Mouse (Mus musculus) spleen, postnatal 10 days (tissue): Measurements from ENCODE around the gene Taar8a.
"Not testable (repeated sequence)": the region's sequence is repeated elsewhere in the genome, so short reads cannot be mapped to it uniquely, and the experiment has no call there.

ENCODE experiments used
- DNase-seq, 2 experiments: peaks; one replicate each; pipeline ENCODE4 v3.0.0; 2021 to 2022; ENCODE audit warnings: low spot score in 2 of 2

Gene Taar8a

GRCm38 (mm10) chr10:24076200-24076599 lies at the start of gene Taar8a:
Taar8a (plus strand) TSS chr10:24076500.
- not testable (repeated sequence) for DNase-seq

DNA sequence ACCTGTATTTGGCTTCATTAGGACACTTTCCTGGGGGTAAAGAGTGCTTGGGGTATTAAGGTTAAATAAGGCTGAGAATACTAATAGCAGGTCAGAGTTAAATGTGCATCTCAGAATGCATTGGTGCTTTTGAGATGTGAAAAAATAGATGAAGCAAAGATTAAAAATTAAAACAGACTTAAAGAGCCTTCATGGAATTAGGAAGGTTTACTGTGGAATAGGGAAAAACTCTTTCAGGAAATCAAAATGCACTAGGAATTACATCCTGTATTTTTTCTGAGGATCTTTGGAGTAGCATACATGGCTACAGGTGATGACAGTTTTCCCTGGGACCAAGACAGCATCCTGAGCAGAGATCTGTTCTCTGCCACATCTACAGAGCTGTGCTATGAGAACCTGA lies 49.4 kb upstream of the Taar8a start, which contains the start of gene Taar7d:
Gene Taar7d, plus strand, starts transcription at position 301 of the 400 bp plus-strand sequence.
- DNase-seq = no peak

- DNase-seq = no peak
Measured at GRCm38 (mm10) chr10:24031347-24031746, 45.0 kb upstream of the Taar8a start.

- DNase-seq = no peak
Measured at GRCm38 (mm10) chr10:24037314-24037713, 39.0 kb upstream of the Taar8a start, which contains the start of gene Taar7e. Taar7e (plus strand) TSS chr10:24037614.

DNA sequence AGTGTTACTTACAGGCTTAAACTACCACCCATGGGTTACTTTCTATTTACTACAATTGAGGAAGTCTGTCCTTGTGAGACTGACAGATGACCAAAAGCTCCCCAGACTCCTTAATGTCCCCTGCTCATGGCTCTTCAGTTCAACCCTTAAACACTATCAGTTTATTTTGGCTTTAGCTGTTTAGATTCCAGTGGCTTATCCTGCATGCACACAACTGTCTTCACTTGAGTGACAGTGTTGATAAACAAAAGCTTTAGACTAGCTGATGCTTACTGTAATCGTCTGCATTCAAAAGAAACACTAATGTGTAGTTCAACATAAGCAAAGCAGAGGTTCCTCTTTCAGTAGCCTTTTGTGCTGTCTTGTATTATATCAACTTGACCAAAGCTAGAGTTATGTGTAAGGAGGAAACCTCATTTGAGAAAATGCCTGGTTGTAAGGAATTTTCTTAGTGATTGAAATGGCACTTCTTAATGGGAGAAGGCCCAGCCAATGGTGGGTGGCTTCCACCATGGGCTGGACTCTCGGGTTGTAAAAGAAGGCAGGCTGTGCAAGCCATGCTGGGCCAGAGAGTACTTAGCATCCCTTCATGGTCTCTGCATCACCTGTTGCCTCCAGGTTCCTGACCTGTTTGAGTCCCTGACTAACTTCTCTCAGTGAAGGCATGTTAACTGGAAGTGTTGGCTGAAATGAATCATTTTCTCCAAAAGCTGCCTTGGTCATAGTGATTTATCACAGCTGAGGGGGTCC lies 36.0 kb upstream of the Taar8a start:
- DNase-seq = no peak

- DNase-seq = no peak
Measured at GRCm38 (mm10) chr10:24049210-24049609, 27.1 kb upstream of the Taar8a start, which contains the start of gene Taar7f. Taar7f (plus strand) TSS chr10:24049510.

- DNase-seq = no peak
Measured at GRCm38 (mm10) chr10:24052039-24052438, 24.3 kb upstream of the Taar8a start.

DNA sequence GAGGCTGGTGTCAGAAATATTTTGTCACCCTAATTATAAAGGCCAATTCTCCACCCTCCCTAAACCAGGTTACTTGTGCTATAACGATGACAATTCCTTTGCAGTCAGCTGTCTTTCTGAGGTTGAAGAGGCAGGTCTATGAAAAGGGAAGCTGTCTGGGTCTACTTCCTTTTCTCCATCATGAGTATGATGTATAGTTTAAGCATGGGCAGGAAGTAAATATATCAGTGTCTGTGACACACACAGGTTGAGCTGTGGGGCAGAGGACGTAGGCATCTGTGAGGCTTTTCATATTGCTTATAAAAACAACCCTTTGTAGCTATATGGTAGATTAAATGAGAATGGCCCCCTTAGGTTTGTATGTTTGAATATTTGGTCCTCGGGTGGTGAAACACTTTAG lies 17.3 kb upstream of the Taar8a start:
- DNase-seq = no peak

DNA sequence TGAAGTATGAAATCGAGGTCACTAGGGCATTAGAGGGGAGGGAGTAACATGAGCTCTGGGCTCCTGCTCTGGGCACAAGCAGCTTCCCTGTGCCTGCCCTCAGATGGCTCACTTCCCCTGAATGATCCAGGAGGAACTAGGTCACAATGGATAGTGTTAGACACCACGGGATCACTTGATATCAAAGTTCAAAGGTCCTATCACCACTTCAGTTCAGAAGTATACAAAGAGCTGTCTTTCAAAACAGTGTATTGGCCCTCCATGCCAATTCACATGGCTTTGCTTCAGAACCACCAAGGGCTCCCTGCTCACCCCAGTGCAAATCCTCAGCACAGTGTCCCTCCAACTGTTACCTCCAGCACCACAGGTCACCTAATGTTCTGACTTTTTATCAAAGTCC lies 1.5 kb upstream of the Taar8a start:
- not testable (repeated sequence) for DNase-seq

- DNase-seq = peak in 1 of 2 experiments; percentile 53
Measured at GRCm38 (mm10) chr10:24080166-24080565, 3.9 kb downstream of the Taar8a start.

DNA sequence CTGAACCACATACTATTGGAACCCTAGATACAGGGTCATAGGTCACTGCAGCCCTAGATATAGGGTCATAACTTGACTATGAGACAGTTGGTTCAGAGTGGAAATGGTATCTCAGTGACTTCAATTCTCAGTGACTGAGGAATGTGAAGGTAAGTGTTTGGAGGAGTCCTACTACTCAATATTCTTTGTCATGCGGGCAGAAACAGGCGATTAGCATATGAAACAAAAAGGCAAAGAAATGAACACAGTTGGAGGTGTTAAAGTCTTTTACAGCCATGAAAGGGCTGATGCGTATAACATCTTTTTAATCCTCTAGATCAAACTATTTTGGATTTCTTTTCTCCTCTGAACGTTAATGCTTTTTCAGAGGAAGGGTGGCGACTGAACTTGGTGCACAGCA lies 9.6 kb downstream of the Taar8a start:
- no peak for DNase-seq

GRCm38 (mm10) chr10:24086555-24086954 lies 10.3 kb downstream of the Taar8a start:
- DNase-seq = no peak

DNA sequence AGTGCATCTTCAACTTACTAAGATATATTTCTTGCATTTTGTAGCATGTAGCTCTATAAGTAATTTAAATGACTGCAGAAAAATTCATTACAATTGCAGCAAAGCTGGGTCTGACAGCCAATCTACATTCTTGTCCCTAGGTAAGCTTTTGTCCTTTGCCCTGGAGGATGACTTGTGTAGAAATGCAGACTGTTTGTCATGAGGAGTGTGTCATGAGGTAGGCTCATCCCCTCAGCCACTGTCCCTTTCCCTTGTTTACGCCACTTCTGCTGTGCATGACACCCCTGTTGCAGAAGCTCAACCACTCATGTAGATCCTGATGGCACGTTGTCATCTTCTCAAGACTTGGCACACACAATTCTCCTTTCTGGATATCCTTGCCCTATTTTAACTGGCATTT lies 10.9 kb downstream of the Taar8a start:
- no peak for DNase-seq

DNA sequence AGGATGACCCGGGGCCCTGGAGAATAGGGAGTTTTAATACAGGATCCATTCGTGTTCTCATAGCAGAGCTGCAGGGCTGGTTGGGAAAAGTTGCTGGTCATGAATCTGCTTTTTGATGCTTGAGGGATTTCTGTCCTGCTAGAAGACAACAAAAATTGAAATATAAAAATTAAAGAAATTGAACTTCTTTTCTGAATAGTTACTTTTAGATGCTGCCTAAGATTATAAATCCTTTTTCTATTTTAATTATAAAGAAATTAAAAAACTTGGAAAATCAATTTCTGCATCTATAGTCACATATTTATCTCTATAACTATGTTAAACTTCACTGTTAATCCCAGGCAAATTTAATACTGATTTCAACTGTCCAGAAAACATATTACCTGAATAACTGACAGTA lies 15.9 kb downstream of the Taar8a start, which contains the start of gene Taar8b:
Gene Taar8b, minus strand, starts transcription at position 101 of the 400 bp plus-strand sequence.
- DNase-seq = no peak

GRCm38 (mm10) chr10:24097010-24097409 lies 20.7 kb downstream of the Taar8a start:
- DNase-seq = not testable (repeated sequence)

DNA sequence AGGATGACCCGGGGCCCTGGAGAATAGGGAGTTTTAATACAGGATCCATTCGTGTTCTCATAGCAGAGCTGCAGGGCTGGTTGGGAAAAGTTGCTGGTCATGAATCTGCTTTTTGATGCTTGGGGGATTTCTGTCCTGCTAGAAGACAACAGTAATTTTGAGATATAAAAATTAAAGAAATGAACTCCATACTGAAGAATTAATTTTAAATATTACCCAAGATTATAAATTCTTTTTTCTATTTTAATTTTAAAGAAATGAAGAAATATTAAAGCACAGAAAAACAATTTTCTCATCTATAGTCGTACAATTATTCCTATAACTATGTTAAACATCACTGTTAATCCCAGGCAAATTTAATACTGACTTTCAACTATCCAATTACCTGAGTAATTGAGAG lies 25.5 kb downstream of the Taar8a start, which contains the start of gene Taar8c:
Gene Taar8c, minus strand, starts transcription at position 101 of the 400 bp plus-strand sequence.
- DNase-seq = not testable (repeated sequence)

DNA sequence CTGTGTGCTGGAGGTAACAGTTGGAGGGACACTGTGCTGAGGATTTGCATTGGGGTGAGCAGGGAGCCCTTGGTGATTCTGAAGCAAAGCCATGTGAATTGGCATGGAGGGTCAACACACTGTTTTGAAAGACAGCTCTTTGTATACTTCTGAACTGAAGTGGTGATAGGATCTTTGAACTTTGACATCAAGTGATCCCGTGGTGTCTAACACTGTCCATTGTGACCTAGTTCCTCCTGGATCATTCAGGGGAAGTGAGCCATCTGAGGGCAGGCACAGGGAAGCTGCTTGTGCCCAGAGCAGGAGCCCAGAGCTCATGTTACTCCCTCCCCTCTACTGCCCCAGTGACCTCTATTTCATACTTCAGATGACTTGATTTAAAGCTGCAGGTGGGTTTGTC lies 27.0 kb downstream of the Taar8a start:
- not testable (repeated sequence) for DNase-seq

DNA sequence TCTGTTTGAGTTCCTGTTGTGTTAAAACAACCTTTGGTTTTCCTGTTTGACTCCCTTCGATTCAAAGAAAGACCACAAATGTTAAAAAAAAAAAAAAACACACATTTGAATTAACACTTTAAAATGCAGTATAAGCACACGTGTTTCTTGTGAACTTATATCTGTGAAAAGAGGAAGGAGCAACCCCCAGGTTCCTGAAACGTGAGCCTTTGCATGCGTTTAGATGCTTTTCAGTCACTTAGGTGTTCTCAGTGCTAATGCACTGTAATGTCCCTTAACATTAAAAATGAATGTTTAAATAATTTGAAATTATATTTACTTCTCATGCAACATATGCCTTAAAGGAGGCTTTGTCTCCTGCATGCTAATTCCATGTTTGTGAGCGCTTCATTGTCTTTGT lies 31.4 kb downstream of the Taar8a start:
- no peak for DNase-seq

DNA sequence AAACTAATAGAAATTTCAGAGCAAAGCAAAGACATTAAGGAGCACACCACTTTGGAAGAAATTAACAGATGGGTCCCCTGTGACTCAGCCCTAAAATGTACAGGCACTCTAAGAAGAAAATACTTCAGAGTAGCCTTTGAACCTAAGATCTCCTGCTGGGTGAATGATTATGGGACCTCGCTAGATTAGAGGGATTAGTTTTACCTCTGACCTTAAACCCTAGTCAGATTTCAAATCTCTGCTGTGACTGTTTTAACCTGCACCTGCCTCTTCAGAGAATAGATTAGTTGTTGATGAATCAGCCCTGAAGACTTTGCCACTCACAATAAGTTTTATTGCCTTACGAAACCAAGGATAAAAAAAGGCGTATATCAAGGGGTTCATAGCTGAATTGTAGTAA lies 31.9 kb downstream of the Taar8a start:
- DNase-seq = no peak

- DNase-seq = not testable (repeated sequence)
Measured at GRCm38 (mm10) chr10:24109434-24109833, 33.1 kb downstream of the Taar8a start, which contains the start of gene Taar9. Taar9 (minus strand) TSS chr10:24109534.

GRCm38 (mm10) chr10:24111116-24111778 lies 34.9 kb downstream of the Taar8a start:
- peak in 1 of 2 experiments; percentile 44 for DNase-seq
